Mouse (Mus musculus) liver, postnatal 0 days (tissue): ENCODE results near the gene Rufy1. TPM values are rescaled to one million over a fixed set of nuclear protein-coding genes. Genes with fewer than 3 reads are reported as not detected.
A peak's percentile ranks its signal among the peaks of the same experiment; 100 is the strongest.
"Not testable (repeated sequence)": the region's sequence is repeated elsewhere in the genome, so short reads cannot be mapped to it uniquely, and the experiment has no call there.

ENCODE experiments used
- ATAC-seq: fragments of 200-750 bp; cut with Nextera tagmentation; 2 replicates; pipeline ENCODE4 v1.8.0; 2017; ENCODE audit warnings: mild to moderate bottlenecking, moderate library complexity
- DNase-seq: peaks from one replicate; pipeline ENCODE4 v3.0.0-alpha.2; 2016
- H3K27ac ChIP-seq: fragments of 300-500 bp; sonication (generic); 2 replicates; pipeline ENCODE4 v1.5.1; 2014; ENCODE audit warnings: antibody characterized with exemption, moderate library complexity, mild to moderate bottlenecking, low read depth
- H3K27me3 ChIP-seq: fragments of 300-500 bp; sonication (generic); 2 replicates; pipeline ENCODE4 v1.6.1; 2014; ENCODE audit warnings: low read length, control low read depth, mixed read lengths; ENCODE audit not compliant: insufficient read depth
- H3K36me3 ChIP-seq: fragments of 300-500 bp; sonication (generic); replicated peaks from 2 replicates; pipeline ENCODE4 v1.6.1; 2014; ENCODE audit warnings: mild to moderate bottlenecking, control low read depth, low read length, moderate library complexity, mixed read lengths; ENCODE audit not compliant: insufficient read depth
- H3K4me1 ChIP-seq: fragments of 300-500 bp; sonication (generic); 2 replicates; pipeline ENCODE4 v1.6.1; 2014; ENCODE audit warnings: antibody characterized with exemption, mild to moderate bottlenecking, control low read depth; ENCODE audit not compliant: insufficient read depth
- H3K4me2 ChIP-seq: fragments of 300-500 bp; sonication (generic); 2 replicates; pipeline ENCODE4 v1.6.1; 2014; ENCODE audit warnings: low read depth, mild to moderate bottlenecking, low read length, moderate library complexity, mixed read lengths
- H3K4me3 ChIP-seq: fragments of 300-500 bp; sonication (generic); 2 replicates; pipeline ENCODE4 v1.5.1; 2014; ENCODE audit warnings: low read depth, low read length
- H3K9ac ChIP-seq: fragments of 300-500 bp; sonication (generic); replicated peaks from 2 replicates; pipeline ENCODE4 v1.6.1; 2014; ENCODE audit warnings: mild to moderate bottlenecking, moderate library complexity
- H3K9me3 ChIP-seq: fragments of 300-500 bp; sonication (generic); 2 replicates; pipeline ENCODE4 v1.6.1; 2016; ENCODE audit warnings: mild to moderate bottlenecking, control low read depth, low read length, mixed read lengths
- CTCF ChIP-seq: sonication (generic); IDR thresholded peaks from 2 replicates; pipeline ENCODE4 v1.5.1; 2016; ENCODE audit warnings: antibody characterized with exemption, low read depth
- EP300 ChIP-seq: IDR thresholded peaks from 2 replicates; pipeline ENCODE4 v1.6.1; 2016; ENCODE audit warnings: antibody characterized with exemption, low read depth, mild to moderate bottlenecking
- WGBS: fragments of 180-500 bp; shearing (Covaris S2); extraction: QIAGEN DNeasy Blood & Tissue Kit; methylation state at CpG from one replicate; pipeline ENCODE4 v1.1.7; 2014; ENCODE audit not compliant: insufficient replicate concordance; 5-methylcytosine and 5-hydroxymethylcytosine counted together
- polyA plus RNA-seq: library from polyadenylated mRNA; unstranded; fragments of >200 nt; fragmentation: Nextera tagmentation; extraction: Ambion mirVana; gene quantifications from 2 replicates; pipeline ENCODE4 v1.2.1, GENCODE M21; 2015

Gene Rufy1
- polyA plus RNA-seq, 1 experiment from 2014 or later = 7.9 TPM

DNA sequence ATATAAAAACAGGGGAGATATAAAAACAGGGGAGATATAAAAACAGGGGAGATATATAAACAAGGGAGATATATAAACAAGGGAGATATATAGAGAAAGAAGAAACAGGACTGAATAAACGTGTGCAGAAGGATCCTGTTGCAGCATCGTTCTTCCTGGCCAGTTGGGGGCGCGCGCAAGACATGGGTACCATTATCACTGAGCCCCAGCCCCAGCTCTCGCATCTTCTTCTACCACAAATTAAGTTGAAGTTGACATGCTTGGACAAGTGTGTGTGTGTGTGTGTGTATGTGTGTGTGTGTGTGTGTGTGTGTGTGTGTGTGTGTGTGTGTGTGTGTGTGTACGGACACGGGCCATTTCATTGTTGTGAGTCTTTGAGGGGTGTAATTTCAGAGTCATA is 17.2 kb upstream of the Rufy1 start:
- H3K9ac ChIP-seq, H3K4me2 ChIP-seq, H3K27me3 ChIP-seq, H3K4me3 ChIP-seq, H3K4me1 ChIP-seq, H3K27ac ChIP-seq, DNase-seq, H3K36me3 ChIP-seq, H3K9me3 ChIP-seq, ATAC-seq: not testable (repeated sequence)
- 36% methylated on average over 8 of the region's 8 CpGs for WGBS
- peak; percentile 34 for TF ChIP-seq CTCF

- no peak overlapping the region for H3K4me3 ChIP-seq
- H3K9me3 ChIP-seq = no peaks in the 10 kb centered on the region
- no peaks in the 10 kb centered on the region for H3K36me3 ChIP-seq
- ATAC-seq (no peak), DNase-seq (no peak)
- TF ChIP-seq CTCF (peak; percentile 70), EP300 (no peak)
- no peak overlapping the region for H3K4me2 ChIP-seq
- no peak overlapping the region for H3K9ac ChIP-seq
- no peaks in the 10 kb centered on the region for H3K4me1 ChIP-seq
- H3K27me3 ChIP-seq = no peaks in the 10 kb centered on the region
- H3K27ac ChIP-seq = no peak overlapping the region
- WGBS = 71% methylated on average over 5 of the region's 5 CpGs
These were observed 12.5 kb upstream of the Rufy1 start for GRCm38 (mm10) chr11:50443259-50444065.

DNA sequence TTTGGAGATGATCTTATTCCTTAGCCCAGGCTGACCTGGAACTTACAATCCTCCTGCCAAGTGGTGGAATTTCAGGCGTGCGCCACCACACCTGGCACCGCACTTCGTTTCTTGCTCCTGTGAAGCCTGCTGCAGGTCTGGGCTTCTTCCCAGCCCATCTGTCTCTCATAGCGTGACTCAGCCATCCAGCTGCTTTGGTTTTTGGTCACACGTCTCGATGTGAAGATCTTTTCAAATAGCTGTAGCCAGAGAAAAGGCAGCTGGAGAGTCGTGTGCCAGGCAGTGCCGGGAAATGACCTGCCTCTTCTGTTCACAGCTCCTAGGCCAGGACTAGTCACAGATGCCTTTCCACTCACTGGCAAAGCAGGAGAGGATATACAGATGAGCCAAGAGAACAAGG is 10.7 kb upstream of the Rufy1 start:
- Histone ChIP-seq H3K4me1 (peaks cover 4% of the 10 kb centered on the region; the same call in 1 of the 2 replicates), H3K36me3 (no peaks in the 10 kb centered on the region), H3K4me3 (no peak overlapping the region), H3K27me3 (no peaks in the 10 kb centered on the region), H3K4me2 (no peak overlapping the region), H3K27ac (no peak overlapping the region), H3K9me3 (no peaks in the 10 kb centered on the region), H3K9ac (no peak overlapping the region)
- 72% methylated on average over 9 of the region's 9 CpGs for WGBS
- no peak for ATAC-seq
- TF ChIP-seq EP300 (no peak), CTCF (no peak)
- DNase-seq = no peak

- WGBS = 72% methylated on average over 6 of the region's 6 CpGs
- no peak for DNase-seq
These were observed 9.8 kb upstream of the Rufy1 start for GRCm38 (mm10) chr11:50440691-50441090.

DNA sequence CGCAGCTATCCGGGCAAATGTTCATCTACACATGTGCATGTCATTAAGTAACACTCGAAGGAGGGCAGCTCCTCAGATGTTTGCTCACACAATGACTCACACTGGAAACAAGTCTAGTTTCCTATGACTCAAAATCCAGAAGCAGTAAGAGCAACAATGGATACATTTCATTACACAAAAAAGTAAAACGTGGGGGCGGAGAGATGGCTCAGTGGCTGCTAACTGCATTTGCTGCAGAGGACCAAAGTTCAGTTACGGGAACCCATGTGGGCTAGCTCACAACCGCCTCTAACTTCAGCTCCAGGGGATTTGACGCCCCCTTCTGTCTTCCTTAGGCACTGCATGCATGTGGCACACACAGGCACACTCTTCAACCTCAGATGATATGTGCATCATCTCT is 8.9 kb upstream of the Rufy1 start:
- DNase-seq = no peak
- Histone ChIP-seq H3K4me2 (no peak overlapping the region), H3K9me3 (no peaks in the 10 kb centered on the region), H3K9ac (no peak overlapping the region), H3K27ac (no peak overlapping the region), H3K4me3 (no peak overlapping the region), H3K4me1 (peaks cover 4% of the 10 kb centered on the region; the same call in 1 of the 2 replicates), H3K36me3 (no peaks in the 10 kb centered on the region), H3K27me3 (no peaks in the 10 kb centered on the region)
- TF ChIP-seq EP300 = no peak
- TF ChIP-seq CTCF = peak; percentile 49
- no peak for ATAC-seq
- WGBS = 63% methylated on average over 8 of the region's 8 CpGs

More at GRCm38 (mm10) chr11:50440691-50441090, 9.8 kb upstream of the Rufy1 start:
- Histone ChIP-seq H3K4me1 (peaks cover 4% of the 10 kb centered on the region; the same call in 1 of the 2 replicates), H3K4me2 (no peak overlapping the region), H3K36me3 (no peaks in the 10 kb centered on the region), H3K27me3 (no peaks in the 10 kb centered on the region), H3K9me3 (no peaks in the 10 kb centered on the region), H3K9ac (no peak overlapping the region), H3K4me3 (no peak overlapping the region), H3K27ac (no peak overlapping the region)
- no peak for ATAC-seq
- no peak for TF ChIP-seq EP300
- TF ChIP-seq CTCF = no peak

- 69% methylated on average over 5 of the region's 5 CpGs for WGBS
- H3K9ac ChIP-seq = no peak overlapping the region
- no peaks in the 10 kb centered on the region for H3K9me3 ChIP-seq
- H3K36me3 ChIP-seq = no peaks in the 10 kb centered on the region
- ATAC-seq (no peak), DNase-seq (no peak)
- H3K4me2 ChIP-seq = no peak overlapping the region
- H3K27ac ChIP-seq = no peak overlapping the region
- H3K27me3 ChIP-seq = no peaks in the 10 kb centered on the region
- no peak overlapping the region for H3K4me3 ChIP-seq
- TF ChIP-seq EP300 = no peak
- no peak for TF ChIP-seq CTCF
- H3K4me1 ChIP-seq = peaks cover 13% of the 10 kb centered on the region
These were observed 2.0 kb upstream of the Rufy1 start for GRCm38 (mm10) chr11:50432896-50433295.
